Comparison of ENCODE assay signal across 22 mouse cellular contexts in the genomic region with DNA sequence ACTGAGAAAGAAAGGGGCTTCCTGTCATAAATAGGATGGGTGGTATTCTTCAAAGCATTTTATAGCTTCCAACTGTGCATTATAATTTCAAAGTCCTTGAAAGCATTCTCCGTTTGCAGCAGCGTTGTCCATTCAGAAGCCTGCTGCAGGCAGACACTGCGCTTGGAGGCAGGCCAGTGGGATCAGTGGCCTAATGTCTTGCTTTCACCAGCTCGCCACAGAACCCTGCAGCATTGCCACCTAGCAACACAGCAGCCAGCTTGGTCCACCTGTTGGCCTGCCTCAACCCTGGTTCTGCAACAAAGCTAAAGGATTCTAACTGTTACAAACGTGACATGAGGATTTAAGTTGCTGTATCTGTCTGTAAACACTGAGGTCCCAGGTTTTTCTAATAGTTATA.
A peak's percentile ranks its signal among the peaks of the same experiment; 100 is the strongest.
DNase-seq lines count a peak whose midpoint lies in the region; ATAC-seq and TF ChIP-seq lines count a peak whose summit lies in the region.
"Had no signal": no experiment of that assay in that cellular context is flagged by ENCODE, and none has a peak within 500 bp of the region (broad histone marks: within the 10 kb centered on the region; RNA-seq: fewer than 3 reads in every experiment).

No protein-coding gene starts in this region.

- TF ChIP-seq POLR2A in liver, adult 2 months (IDR thresholded peaks at IDR 0.05; ENCODE audit: extremely low read depth, insufficient read depth, low read length): no peak

- peak; percentile 48 for DNase-seq in adrenal gland, postnatal 25 days
- DNase-seq in adrenal gland, adult 18-20 months (ENCODE audit: low spot score in 2 of 2): no peak
- DNase-seq in gastrocnemius, postnatal 14 days: peak; percentile 40
- no peak for DNase-seq in gastrocnemius, postnatal 10 days
- peak; percentile 50 for DNase-seq in liver, adult 2 months (ENCODE audit: extremely low read depth, low read depth, low spot score)
- no peak for DNase-seq in liver, embryonic 11.5 days (ENCODE audit: low spot score)
- DNase-seq in lung, postnatal 10 days: no peak
- DNase-seq: cerebellum, adult 11 months; heart, adult 18-20 months; layer of hippocampus, adult 9-11 months; liver, postnatal 0 days; lung, postnatal 14 days; retina, postnatal 1 day had no signal

- peaks cover 15% of the 10 kb centered on the region for H3K79me2 ChIP-seq in liver, adult 2 months (ENCODE audit: control insufficient read depth, insufficient read depth, low read length)

- H3K4me3 ChIP-seq in liver, adult 2 months (ENCODE audit: insufficient read depth, low read depth, low read length): no peak overlapping the region
- H3K4me3 ChIP-seq in liver, embryonic 11.5 days (ENCODE audit: low read depth, low read length): no peak overlapping the region
- no peak overlapping the region for H3K4me3 ChIP-seq in limb, embryonic 13.5 days
- H3K4me3 ChIP-seq: heart, embryonic 13.5 days; hindbrain, embryonic 13.5 days; intestine, embryonic 15.5 days; megakaryocyte, embryonic 14.5 days had no signal

- ATAC-seq in liver, embryonic 11.5 days (replicated peaks; ENCODE audit: low FRiP score): no peak
- ATAC-seq in limb, embryonic 13.5 days (ENCODE audit: low FRiP score, low read depth): no peak
- ATAC-seq: activated CD4-positive, CD25-positive, alpha-beta regulatory T cell, adult 4 months; CD4-positive, CD25-positive, alpha-beta regulatory T cell, adult 4 months; forebrain, embryonic 16.5 days; intestine, embryonic 15.5 days; liver, postnatal 0 days; Patski had no signal

- peak overlapping the region; percentile 81 for H3K27ac ChIP-seq in liver, adult 2 months (replicated peaks; ENCODE audit: insufficient read depth, low read depth, low read length)
- no peak overlapping the region for H3K27ac ChIP-seq in liver, embryonic 11.5 days (ENCODE audit: low read depth, low read length)
- H3K27ac ChIP-seq in limb, embryonic 13.5 days: peak overlapping the region; percentile 35; the same call in 1 of the 2 replicates
- H3K27ac ChIP-seq: heart, embryonic 13.5 days; hindbrain, embryonic 13.5 days had no signal

- no peak overlapping the region for H3K4me2 ChIP-seq in liver, embryonic 11.5 days
- no peak overlapping the region for H3K4me2 ChIP-seq in limb, embryonic 13.5 days (replicated peaks)
- H3K4me2 ChIP-seq: heart, embryonic 13.5 days; hindbrain, embryonic 13.5 days; intestine, embryonic 15.5 days had no signal

- H3K27me3 ChIP-seq in liver, adult 2 months (ENCODE audit: control insufficient read depth, insufficient read depth, low read length): no peaks in the 10 kb centered on the region
- H3K27me3 ChIP-seq in liver, embryonic 11.5 days (replicated peaks; ENCODE audit: control insufficient read depth, insufficient read depth, low read length): no peaks in the 10 kb centered on the region
- no peaks in the 10 kb centered on the region for H3K27me3 ChIP-seq in limb, embryonic 13.5 days
- H3K27me3 ChIP-seq: heart, embryonic 13.5 days; intestine, embryonic 15.5 days; megakaryocyte, embryonic 14.5 days; Patski had no signal

- no peak for TF ChIP-seq CTCF in liver, adult 2 months (IDR thresholded peaks at IDR 0.05; ENCODE audit: low read depth, low read length)

- H3K4me1 ChIP-seq in liver, adult 2 months (ENCODE audit: control insufficient read depth, insufficient read depth, low read length): peaks cover 44% of the 10 kb centered on the region
- peaks cover 9% of the 10 kb centered on the region for H3K4me1 ChIP-seq in liver, embryonic 11.5 days (replicated peaks; ENCODE audit: control insufficient read depth, insufficient read depth, low read length)
- H3K4me1 ChIP-seq in limb, embryonic 13.5 days: peaks cover 92% of the 10 kb centered on the region

- H3K9me3 ChIP-seq in liver, embryonic 11.5 days (ENCODE audit: control insufficient read depth, low read length): no peaks in the 10 kb centered on the region
- H3K9me3 ChIP-seq in limb, embryonic 13.5 days: no peaks in the 10 kb centered on the region
- H3K9me3 ChIP-seq: heart, embryonic 13.5 days; hindbrain, embryonic 13.5 days; intestine, embryonic 15.5 days; megakaryocyte, embryonic 14.5 days had no signal

- intact Hi-C loops in gastrocnemius, postnatal 14 days (cut with DNase I; ENCODE audit: low total_unique reads): no loop called here

- 49% methylated on average over 5 of the region's 5 CpGs for WGBS in liver, adult 2 months
- 88% methylated on average over 5 of the region's 5 CpGs for WGBS in liver, embryonic 11.5 days
- 28% methylated on average over 5 of the region's 5 CpGs for WGBS in limb, embryonic 13.5 days

- peaks cover 29% of the 10 kb centered on the region for H3K36me3 ChIP-seq in liver, adult 2 months (ENCODE audit: control insufficient read depth, insufficient read depth, low read length)
- H3K36me3 ChIP-seq in liver, embryonic 11.5 days (ENCODE audit: control insufficient read depth, insufficient read depth, low read length): peaks cover 6% of the 10 kb centered on the region
- H3K36me3 ChIP-seq in limb, embryonic 13.5 days: peaks cover 87% of the 10 kb centered on the region

- H3K9ac ChIP-seq in liver, adult 2 months (ENCODE audit: low read depth, low read length): no peak overlapping the region
- H3K9ac ChIP-seq in liver, embryonic 11.5 days (ENCODE audit: low read depth, low read length): no peak overlapping the region
- no peak overlapping the region for H3K9ac ChIP-seq in limb, embryonic 13.5 days
- H3K9ac ChIP-seq: heart, embryonic 13.5 days; hindbrain, embryonic 13.5 days; intestine, embryonic 15.5 days; liver, postnatal 0 days had no signal

Comparison
In these comparisons a context has a peak if more than half of its experiments do, and no peak if none do; other contexts are left out.
1. DNase-seq: peak in adrenal gland, postnatal 25 days (single experiment), gastrocnemius, postnatal 14 days (single experiment) and liver, adult 2 months (single experiment); none in adrenal gland, adult 18-20 months (0 of 2), gastrocnemius, postnatal 10 days (single experiment), liver, embryonic 11.5 days (single experiment) and lung, postnatal 10 days (single experiment).